9 mouse cellular contexts compared by ENCODE assay signal in genomic region chr12:70346139-70347026, GRCm38 (mm10). TPM values are rescaled to one million over a fixed set of nuclear protein-coding genes. Genes with fewer than 3 reads are reported as not detected.
A peak's percentile ranks its signal among the peaks of the same experiment; 100 is the strongest.
DNase-seq lines count a peak whose midpoint lies in the region; ATAC-seq lines count a peak whose summit lies in the region.
"Had no signal": no experiment of that assay in that cellular context is flagged by ENCODE, and none has a peak within 500 bp of the region (broad histone marks: within the 10 kb centered on the region; RNA-seq: fewer than 3 reads in every experiment).

No protein-coding gene starts in this region.

- H3K27ac ChIP-seq in forebrain, embryonic 10.5 days = peak overlapping the region; percentile 92
- peak overlapping the region; percentile 98 for H3K27ac ChIP-seq in hindbrain, embryonic 15.5 days (replicated peaks)

- ATAC-seq in hindbrain, embryonic 15.5 days (ENCODE audit: low FRiP score, low read depth) = peak; percentile 59

- intact Hi-C loops in left cerebral cortex, postnatal 4 days (cut with DNase I) = loop anchor here (5.0 kb wide), 1 partner anchor 81 kb away; no protein-coding TSS in a partner anchor

- DNase-seq in kidney, adult 11 months = peak; percentile 5
- no peak for DNase-seq in kidney, adult 8-10 months
- DNase-seq in brain, adult 2 months (ENCODE audit: low read depth, low spot score) = peak; percentile 93
- DNase-seq in forebrain, embryonic 10.5 days (ENCODE audit: extremely low spot score, low spot score) = peak; percentile 54
- DNase-seq in left cerebral cortex, postnatal 4 days = peak; percentile 73
- peak; percentile 65 for DNase-seq in neural tube, embryonic 10.5 days (ENCODE audit: extremely low spot score, low spot score)
- DNase-seq in yolk sac, embryonic 10.5 days (ENCODE audit: low spot score) = no peak

- H3K4me2 ChIP-seq in hindbrain, embryonic 15.5 days = peak overlapping the region; percentile 72

- H3K27me3 ChIP-seq in forebrain, embryonic 10.5 days (ENCODE audit: poor library complexity, severe bottlenecking) = peaks cover 37% of the 10 kb centered on the region
- H3K27me3 ChIP-seq in hindbrain, embryonic 15.5 days = no peaks in the 10 kb centered on the region

- peaks cover 32% of the 10 kb centered on the region for H3K4me1 ChIP-seq in forebrain, embryonic 10.5 days
- H3K4me1 ChIP-seq in hindbrain, embryonic 15.5 days (replicated peaks) = peaks cover 43% of the 10 kb centered on the region

- H3K9me3 ChIP-seq in forebrain, embryonic 10.5 days = no peaks in the 10 kb centered on the region
- no peaks in the 10 kb centered on the region for H3K9me3 ChIP-seq in hindbrain, embryonic 15.5 days

- H3K36me3 ChIP-seq in forebrain, embryonic 10.5 days (replicated peaks) = no peaks in the 10 kb centered on the region
- no peaks in the 10 kb centered on the region for H3K36me3 ChIP-seq in hindbrain, embryonic 15.5 days

- WGBS in forebrain, embryonic 10.5 days = under 1% methylated on average over 60 of the region's 60 CpGs
- WGBS in hindbrain, embryonic 15.5 days = under 1% methylated on average over 58 of the region's 60 CpGs

- H3K9ac ChIP-seq in hindbrain, embryonic 15.5 days = peak overlapping the region; percentile 89

- peak overlapping the region; percentile 72 for H3K4me3 ChIP-seq in forebrain, embryonic 10.5 days
- H3K4me3 ChIP-seq in hindbrain, embryonic 15.5 days = peak overlapping the region; percentile 73

RNA-seq across cellular contexts. Expression of gene Trim9, which starts 1.0 kb away (rescaled TPM):
- 8.7 and 10.1 TPM in 2 replicates for polyA plus RNA-seq in forebrain, embryonic 10.5 days (2016; fragmentation: Nextera tagmentation; extraction: Ambion mirVana)
- polyA plus RNA-seq in hindbrain, embryonic 15.5 days (2015; fragmentation: Nextera tagmentation; extraction: Ambion mirVana) = 84.5 and 93.3 TPM in 2 replicates
- 100 to 1,000 TPM; 210 to 227 TPM for total RNA-seq in left cerebral cortex, postnatal 4 days (2021)
- total RNA-seq: MEL had no signal

Comparison
In these comparisons a context has a peak if more than half of its experiments do, and no peak if none do; other contexts are left out.
1. DNase-seq: peak in kidney, adult 11 months (single experiment), brain, adult 2 months (single experiment), forebrain, embryonic 10.5 days (single experiment), left cerebral cortex, postnatal 4 days (single experiment) and neural tube, embryonic 10.5 days (single experiment); none in kidney, adult 8-10 months (0 of 2) and yolk sac, embryonic 10.5 days (single experiment).